Mouse (Mus musculus) kidney, adult 2 months (tissue): Measurements from ENCODE around the gene Fbxo22.
"Not testable (repeated sequence)": the region's sequence is repeated elsewhere in the genome, so short reads cannot be mapped to it uniquely, and the experiment has no call there.

Source experiments
- CTCF ChIP-seq: fragments of 200-500 bp; conservative IDR thresholded peaks from 2 replicates; pipeline ENCODE4 v1.5.1; 2011; ENCODE audit warnings: low read depth, mild to moderate bottlenecking, control low read depth, low read length, moderate library complexity, mixed read lengths; ENCODE audit not compliant: insufficient read depth, insufficient read length
- POLR2A ChIP-seq: fragments of 200-500 bp; IDR thresholded peaks from one replicate; pipeline ENCODE4 v1.6.1; 2011; ENCODE audit warnings: low read depth, low read length, control low read depth

DNA sequence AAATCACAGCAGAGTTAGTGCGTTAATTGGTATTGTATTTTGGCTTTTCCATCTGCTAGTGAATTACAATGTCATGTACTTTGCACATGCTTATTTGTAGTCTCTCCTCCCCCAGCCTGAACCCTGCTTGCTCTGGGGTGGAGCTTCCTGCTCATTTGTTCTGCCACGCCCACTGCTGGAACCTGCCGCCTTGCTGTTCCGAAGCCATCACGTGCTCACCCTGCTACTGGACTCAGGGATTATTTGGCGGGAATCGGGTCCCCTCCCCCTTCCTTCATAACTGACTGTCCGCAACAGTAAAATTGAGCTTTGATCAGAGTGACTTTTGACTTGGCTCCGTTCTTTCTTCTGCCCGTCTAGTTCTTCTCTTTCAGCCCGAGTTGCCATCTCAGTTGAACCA is 24.4 kb downstream of the Fbxo22 start:
- TF ChIP-seq POLR2A, CTCF: not testable (repeated sequence)
